Mouse (Mus musculus): ENCODE data around the gene Sart1. TPM values are rescaled to one million over a fixed set of nuclear protein-coding genes. Genes with fewer than 3 reads are reported as not detected.
A peak's percentile ranks its signal among the peaks of the same experiment; 100 is the strongest.

Sart1 gene
- polyA plus RNA-seq, 1 experiment from 2014 or later, result 72.5 TPM

GRCm38 (mm10) chr19:5390416-5390815, 1.9 kb upstream of the Sart1 start:
- H3K9me3 ChIP-seq (replicated peaks), result no peaks in the 10 kb centered on the region
- 57% methylated on average over 8 of the region's 8 CpGs for WGBS (ENCODE audit: insufficient replicate concordance)
- H3K36me3 ChIP-seq, result peaks cover 13% of the 10 kb centered on the region
- H3K27ac ChIP-seq, result peak overlapping the region; percentile 88
- peak overlapping the region; percentile 98 for H3K4me3 ChIP-seq
- peaks cover 38% of the 10 kb centered on the region for H3K4me1 ChIP-seq
- H3K9ac ChIP-seq, result peak overlapping the region; percentile 95
- peak overlapping the region; percentile 79 for H3K4me2 ChIP-seq
- no peak for ATAC-seq
- H3K27me3 ChIP-seq (replicated peaks), result no peaks in the 10 kb centered on the region

GRCm38 (mm10) chr19:5389647-5390046, 1.1 kb upstream of the Sart1 start:
- Histone ChIP-seq H3K4me3 (peak overlapping the region; percentile 98), H3K9me3 (replicated peaks) (no peaks in the 10 kb centered on the region), H3K9ac (peak overlapping the region; percentile 95), H3K4me2 (peak overlapping the region; percentile 79), H3K36me3 (peaks cover 21% of the 10 kb centered on the region), H3K4me1 (peaks cover 38% of the 10 kb centered on the region), H3K27ac (peak overlapping the region; percentile 88), H3K27me3 (replicated peaks) (no peaks in the 10 kb centered on the region)
- ATAC-seq, result peak; percentile 59
- WGBS (ENCODE audit: insufficient replicate concordance), result 6% methylated on average over 12 of the region's 12 CpGs

GRCm38 (mm10) chr19:5388011-5388441, 477 bp downstream of the Sart1 start:
- peak; percentile 50 for ATAC-seq
- Histone ChIP-seq H3K27me3 (replicated peaks) (no peaks in the 10 kb centered on the region), H3K9ac (peak overlapping the region; percentile 95), H3K4me2 (peak overlapping the region; percentile 79), H3K27ac (peak overlapping the region; percentile 88), H3K4me1 (peaks cover 38% of the 10 kb centered on the region), H3K4me3 (peak overlapping the region; percentile 98), H3K36me3 (peaks cover 37% of the 10 kb centered on the region), H3K9me3 (replicated peaks) (no peaks in the 10 kb centered on the region)
- under 1% methylated on average over 43 of the region's 43 CpGs for WGBS (ENCODE audit: insufficient replicate concordance)

GRCm38 (mm10) chr19:5384715-5385114, 3.8 kb downstream of the Sart1 start:
- no peak overlapping the region for H3K4me2 ChIP-seq
- no peak for ATAC-seq
- H3K4me3 ChIP-seq, result no peak overlapping the region
- H3K9ac ChIP-seq, result no peak overlapping the region
- no peak overlapping the region for H3K27ac ChIP-seq
- H3K9me3 ChIP-seq (replicated peaks), result no peaks in the 10 kb centered on the region
- no peaks in the 10 kb centered on the region for H3K27me3 ChIP-seq (replicated peaks)
- peaks cover 70% of the 10 kb centered on the region for H3K36me3 ChIP-seq
- WGBS (ENCODE audit: insufficient replicate concordance), result 86% methylated on average over 8 of the region's 8 CpGs
- H3K4me1 ChIP-seq, result peaks cover 27% of the 10 kb centered on the region

- Histone ChIP-seq H3K4me2 (no peak overlapping the region), H3K27ac (no peak overlapping the region), H3K4me1 (peaks cover 19% of the 10 kb centered on the region), H3K9me3 (replicated peaks) (no peaks in the 10 kb centered on the region), H3K27me3 (replicated peaks) (no peaks in the 10 kb centered on the region), H3K36me3 (peaks cover 84% of the 10 kb centered on the region), H3K4me3 (no peak overlapping the region), H3K9ac (no peak overlapping the region)
- 87% methylated on average over 12 of the region's 12 CpGs for WGBS (ENCODE audit: insufficient replicate concordance)
- ATAC-seq, result no peak
Observed at GRCm38 (mm10) chr19:5383326-5383725, 5.2 kb downstream of the Sart1 start.

- H3K9ac ChIP-seq, result no peak overlapping the region
- H3K9me3 ChIP-seq (replicated peaks), result no peaks in the 10 kb centered on the region
- no peak overlapping the region for H3K4me3 ChIP-seq
- ATAC-seq, result no peak
- no peak overlapping the region for H3K4me2 ChIP-seq
- no peak overlapping the region for H3K27ac ChIP-seq
- no peaks in the 10 kb centered on the region for H3K4me1 ChIP-seq
- WGBS (ENCODE audit: insufficient replicate concordance), result 72% methylated on average over 1 of the region's 1 CpGs
- no peaks in the 10 kb centered on the region for H3K27me3 ChIP-seq (replicated peaks)
- peaks cover 65% of the 10 kb centered on the region for H3K36me3 ChIP-seq
Observed at GRCm38 (mm10) chr19:5377446-5377845, 11.1 kb downstream of the Sart1 start.

GRCm38 (mm10) chr19:5374748-5375147, 13.8 kb downstream of the Sart1 start:
- H3K27ac ChIP-seq, result no peak overlapping the region
- no peaks in the 10 kb centered on the region for H3K4me1 ChIP-seq
- no peak for ATAC-seq
- no peak overlapping the region for H3K4me2 ChIP-seq
- H3K36me3 ChIP-seq, result peaks cover 64% of the 10 kb centered on the region
- no peaks in the 10 kb centered on the region for H3K27me3 ChIP-seq (replicated peaks)
- H3K9ac ChIP-seq, result no peak overlapping the region
- H3K4me3 ChIP-seq, result no peak overlapping the region
- 76% methylated on average over 4 of the region's 4 CpGs for WGBS (ENCODE audit: insufficient replicate concordance)
- no peaks in the 10 kb centered on the region for H3K9me3 ChIP-seq (replicated peaks)

- H3K9me3 ChIP-seq (replicated peaks), result no peaks in the 10 kb centered on the region
- H3K4me3 ChIP-seq, result no peak overlapping the region
- H3K36me3 ChIP-seq, result peaks cover 64% of the 10 kb centered on the region
- H3K4me2 ChIP-seq, result no peak overlapping the region
- H3K4me1 ChIP-seq, result no peaks in the 10 kb centered on the region
- H3K27me3 ChIP-seq (replicated peaks), result no peaks in the 10 kb centered on the region
- no peak for ATAC-seq
- H3K9ac ChIP-seq, result no peak overlapping the region
- H3K27ac ChIP-seq, result no peak overlapping the region
- 69% methylated on average over 4 of the region's 4 CpGs for WGBS (ENCODE audit: insufficient replicate concordance)
Observed at GRCm38 (mm10) chr19:5374177-5374576, 14.3 kb downstream of the Sart1 start.

- H3K36me3 ChIP-seq, result peaks cover 63% of the 10 kb centered on the region
Observed at GRCm38 (mm10) chr19:5372724-5373123, 15.8 kb downstream of the Sart1 start.

GRCm38 (mm10) chr19:5370932-5371331, 17.6 kb downstream of the Sart1 start:
- H3K36me3 ChIP-seq, result peaks cover 56% of the 10 kb centered on the region

More at GRCm38 (mm10) chr19:5372724-5373123, 15.8 kb downstream of the Sart1 start:
- H3K4me1 ChIP-seq, result peaks cover 11% of the 10 kb centered on the region
- no peaks in the 10 kb centered on the region for H3K9me3 ChIP-seq (replicated peaks)
- no peak overlapping the region for H3K4me2 ChIP-seq
- H3K27ac ChIP-seq, result no peak overlapping the region
- WGBS (ENCODE audit: insufficient replicate concordance), result 86% methylated on average over 7 of the region's 7 CpGs
- no peaks in the 10 kb centered on the region for H3K27me3 ChIP-seq (replicated peaks)
- H3K4me3 ChIP-seq, result no peak overlapping the region
- H3K9ac ChIP-seq, result no peak overlapping the region
- no peak for ATAC-seq

GRCm38 (mm10) chr19:5367455-5367854, 21.0 kb downstream of the Sart1 start:
- Histone ChIP-seq H3K4me2 (peak overlapping the region; percentile 96), H3K4me3 (peak overlapping the region; percentile 79), H3K4me1 (peaks cover 48% of the 10 kb centered on the region), H3K9me3 (replicated peaks) (no peaks in the 10 kb centered on the region), H3K27ac (peak overlapping the region; percentile 92), H3K27me3 (replicated peaks) (no peaks in the 10 kb centered on the region), H3K36me3 (peaks cover 68% of the 10 kb centered on the region), H3K9ac (peak overlapping the region; percentile 91)
- WGBS (ENCODE audit: insufficient replicate concordance), result 8% methylated on average over 11 of the region's 11 CpGs
- no peak for ATAC-seq

More at GRCm38 (mm10) chr19:5370932-5371331, 17.6 kb downstream of the Sart1 start:
- Histone ChIP-seq H3K9ac (no peak overlapping the region), H3K4me3 (no peak overlapping the region), H3K4me2 (no peak overlapping the region), H3K27me3 (replicated peaks) (no peaks in the 10 kb centered on the region), H3K4me1 (peaks cover 20% of the 10 kb centered on the region), H3K9me3 (replicated peaks) (no peaks in the 10 kb centered on the region), H3K27ac (no peak overlapping the region)
- 79% methylated on average over 3 of the region's 3 CpGs for WGBS (ENCODE audit: insufficient replicate concordance)
- no peak for ATAC-seq

- under 1% methylated on average over 33 of the region's 33 CpGs for WGBS (ENCODE audit: insufficient replicate concordance)
- Histone ChIP-seq H3K4me2 (peak within 1 kb of the TSS; percentile 96), H3K9me3 (replicated peaks) (no peaks in the 10 kb centered on the region), H3K27ac (peak within 1 kb of the TSS; percentile 92), H3K27me3 (replicated peaks) (no peaks in the 10 kb centered on the region), H3K4me1 (peaks cover 48% of the 10 kb centered on the region), H3K4me3 (peak within 1 kb of the TSS; percentile 79), H3K9ac (peak within 1 kb of the TSS; percentile 91), H3K36me3 (peaks cover 64% of the 10 kb centered on the region)
- ATAC-seq, result peak; percentile 8
Observed at GRCm38 (mm10) chr19:5367053-5367359, 21.5 kb downstream of the Sart1 start, which contains the start of gene Banf1. Banf1 (minus strand) TSS chr19:5367168.

Measured in liver, embryonic 12.5 days (tissue).